Mouse (Mus musculus) embryonic facial prominence, embryonic 11.5 days (tissue): ENCODE measurements around the gene Bbx. TPM values are rescaled to one million over a fixed set of nuclear protein-coding genes. Genes with fewer than 3 reads are reported as not detected.

Experiments
- ATAC-seq: fragments of 200-750 bp; cut with Nextera tagmentation; replicated peaks from 2 replicates; pipeline ENCODE4 v1.8.0; 2017; ENCODE audit warnings: low read depth; ENCODE audit not compliant: insufficient number of reproducible peaks, low FRiP score, low TSS enrichment
- DNase-seq: peaks from one replicate; pipeline ENCODE4 v3.0.0-alpha.2; 2015; ENCODE audit warnings: low spot score
- H3K27ac ChIP-seq: fragments of 300-500 bp; sonication (generic); replicated peaks from 2 replicates; pipeline ENCODE4 v1.5.1; 2014; ENCODE audit warnings: mild to moderate bottlenecking, low read depth, low read length, control low read depth
- H3K27me3 ChIP-seq: fragments of 300-500 bp; sonication (generic); 2 replicates; pipeline ENCODE4 v1.6.1; 2014; ENCODE audit warnings: mild to moderate bottlenecking, low read length, moderate library complexity, mixed read lengths; ENCODE audit not compliant: control insufficient read depth, insufficient read depth
- H3K36me3 ChIP-seq: fragments of 300-500 bp; sonication (generic); replicated peaks from 2 replicates; pipeline ENCODE4 v1.6.1; 2014; ENCODE audit warnings: low read depth, mild to moderate bottlenecking, low read length, moderate library complexity, mixed read lengths; ENCODE audit not compliant: control insufficient read depth, insufficient read depth
- H3K4me1 ChIP-seq: fragments of 300-500 bp; sonication (generic); 2 replicates; pipeline ENCODE4 v1.6.1; 2014; ENCODE audit warnings: low read length, mixed read lengths; ENCODE audit not compliant: control insufficient read depth, insufficient read depth
- H3K4me2 ChIP-seq: fragments of 300-500 bp; sonication (generic); 2 replicates; pipeline ENCODE4 v1.6.1; 2014; ENCODE audit warnings: low read depth, mild to moderate bottlenecking, control low read depth, low read length, moderate library complexity
- H3K4me3 ChIP-seq: fragments of 300-500 bp; sonication (generic); 2 replicates; pipeline ENCODE4 v1.5.1; 2014; ENCODE audit warnings: low read depth, low read length, control low read depth
- H3K9ac ChIP-seq: fragments of 300-500 bp; sonication (generic); replicated peaks from 2 replicates; pipeline ENCODE4 v1.6.1; 2014; ENCODE audit warnings: mild to moderate bottlenecking, control low read depth, low read length
- H3K9me3 ChIP-seq: fragments of 300-500 bp; sonication (generic); replicated peaks from 2 replicates; pipeline ENCODE4 v1.6.1; 2016; ENCODE audit warnings: mild to moderate bottlenecking, low read length, inconsistent platforms, mixed read lengths; ENCODE audit not compliant: control insufficient read depth
- WGBS: fragments of 180-500 bp; shearing (Covaris S2); extraction: QIAGEN DNeasy Blood & Tissue Kit; methylation state at CpG from one replicate; pipeline ENCODE4 v1.1.7; 2014; 5-methylcytosine and 5-hydroxymethylcytosine counted together
- polyA plus RNA-seq: library from polyadenylated mRNA; unstranded; fragments of >200 nt; fragmentation: Nextera tagmentation; extraction: Ambion mirVana; gene quantifications from 2 replicates; pipeline ENCODE4 v1.2.1, GENCODE M21; 2014

The Bbx gene
- polyA plus RNA-seq, 1 experiment from 2014 or later, result 30.1 TPM

GRCm38 (mm10) chr16:50160418-50161271 is 271.5 kb downstream of the Bbx start:
- H3K36me3 ChIP-seq, result no peaks in the 10 kb centered on the region
- H3K4me3 ChIP-seq, result no peak overlapping the region
- 93% methylated on average over 11 of the region's 11 CpGs for WGBS
- no peaks in the 10 kb centered on the region for H3K4me1 ChIP-seq
- no peaks in the 10 kb centered on the region for H3K9me3 ChIP-seq
- peak; percentile 72 for ATAC-seq
- no peak overlapping the region for H3K9ac ChIP-seq
- no peaks in the 10 kb centered on the region for H3K27me3 ChIP-seq
- no peak overlapping the region for H3K27ac ChIP-seq
- DNase-seq, result no peak
- H3K4me2 ChIP-seq, result no peak overlapping the region

GRCm38 (mm10) chr16:50158546-50158945 is 273.6 kb downstream of the Bbx start:
- H3K9ac ChIP-seq, result no peak overlapping the region
- no peaks in the 10 kb centered on the region for H3K4me1 ChIP-seq
- no peak overlapping the region for H3K4me2 ChIP-seq
- WGBS, result 88% methylated on average over 5 of the region's 5 CpGs
- H3K27ac ChIP-seq, result no peak overlapping the region
- no peaks in the 10 kb centered on the region for H3K36me3 ChIP-seq
- no peaks in the 10 kb centered on the region for H3K27me3 ChIP-seq
- no peak overlapping the region for H3K4me3 ChIP-seq
- ATAC-seq, result no peak
- no peaks in the 10 kb centered on the region for H3K9me3 ChIP-seq
- DNase-seq, result no peak

- H3K4me3 ChIP-seq, result no peak overlapping the region
- WGBS, result 85% methylated on average over 4 of the region's 4 CpGs
- no peaks in the 10 kb centered on the region for H3K9me3 ChIP-seq
- H3K4me2 ChIP-seq, result no peak overlapping the region
- no peaks in the 10 kb centered on the region for H3K27me3 ChIP-seq
- no peak overlapping the region for H3K9ac ChIP-seq
- DNase-seq (no peak), ATAC-seq (no peak)
- no peak overlapping the region for H3K27ac ChIP-seq
- no peaks in the 10 kb centered on the region for H3K36me3 ChIP-seq
- no peaks in the 10 kb centered on the region for H3K4me1 ChIP-seq
These were observed 282.6 kb downstream of the Bbx start for GRCm38 (mm10) chr16:50149606-50150005.

GRCm38 (mm10) chr16:50147900-50148299 is 284.3 kb downstream of the Bbx start:
- 80% methylated on average over 2 of the region's 2 CpGs for WGBS
- no peak for DNase-seq
- no peaks in the 10 kb centered on the region for H3K36me3 ChIP-seq

More at GRCm38 (mm10) chr16:50147900-50148299, 284.3 kb downstream of the Bbx start:
- H3K4me1 ChIP-seq, result no peaks in the 10 kb centered on the region
- no peaks in the 10 kb centered on the region for H3K27me3 ChIP-seq
- no peak for ATAC-seq
- H3K9me3 ChIP-seq, result no peaks in the 10 kb centered on the region
- no peak overlapping the region for H3K4me2 ChIP-seq
- no peak overlapping the region for H3K27ac ChIP-seq
- H3K9ac ChIP-seq, result no peak overlapping the region
- no peak overlapping the region for H3K4me3 ChIP-seq

Other genes starting within 250 kb of the Bbx start
- gene Ccdc54, start 158.8 kb upstream of the Bbx start, polyA plus RNA-seq, result not detected in 2 replicates